Comparison of ENCODE assay signal across 7 mouse cellular contexts in genomic region chr9:43743647-43744137, GRCm38 (mm10). TPM values are rescaled to one million over a fixed set of nuclear protein-coding genes. Genes with fewer than 3 reads are reported as not detected.
DNase-seq lines count a peak whose midpoint lies in the region; ATAC-seq and TF ChIP-seq lines count a peak whose summit lies in the region.

Nectin1 (plus strand) TSS chr9:43743984.

- H3K4me1 ChIP-seq in embryonic facial prominence, embryonic 12.5 days = peaks cover 35% of the 10 kb centered on the region
- H3K4me1 ChIP-seq in limb, embryonic 13.5 days = peaks cover 41% of the 10 kb centered on the region
- peaks cover 27% of the 10 kb centered on the region for H3K4me1 ChIP-seq in midbrain, embryonic 16.5 days (ENCODE audit: control insufficient read depth, insufficient read depth, low read length)
- H3K4me1 ChIP-seq in spleen, adult 2 months (ENCODE audit: control insufficient read depth, insufficient read depth, insufficient read length) = peaks cover 7% of the 10 kb centered on the region; the same call in 1 of the 2 replicates

- no peaks in the 10 kb centered on the region for H3K9me3 ChIP-seq in embryonic facial prominence, embryonic 12.5 days
- no peaks in the 10 kb centered on the region for H3K9me3 ChIP-seq in limb, embryonic 13.5 days
- no peaks in the 10 kb centered on the region for H3K9me3 ChIP-seq in midbrain, embryonic 16.5 days (replicated peaks; ENCODE audit: control insufficient read depth, low read length, poor library complexity, severe bottlenecking)

- H3K4me3 ChIP-seq in embryonic facial prominence, embryonic 12.5 days = peak within 1 kb of the TSS; percentile 86
- H3K4me3 ChIP-seq in limb, embryonic 13.5 days = peak within 1 kb of the TSS; percentile 81
- H3K4me3 ChIP-seq in midbrain, embryonic 16.5 days (ENCODE audit: low read depth, low read length) = peak within 1 kb of the TSS; percentile 89
- peak within 1 kb of the TSS; percentile 75 for H3K4me3 ChIP-seq in spleen, adult 2 months (ENCODE audit: extremely low read depth, insufficient read depth, insufficient read length)

- under 1% methylated on average over 46 of the region's 51 CpGs for WGBS in embryonic facial prominence, embryonic 12.5 days
- under 1% methylated on average over 47 of the region's 51 CpGs for WGBS in limb, embryonic 13.5 days
- under 1% methylated on average over 50 of the region's 51 CpGs for WGBS in midbrain, embryonic 16.5 days
- WGBS in spleen, adult 2 months = under 1% methylated on average over 51 of the region's 51 CpGs

- peak within 1 kb of the TSS; percentile 96 for H3K27ac ChIP-seq in embryonic facial prominence, embryonic 12.5 days
- H3K27ac ChIP-seq in limb, embryonic 13.5 days = peak within 1 kb of the TSS; percentile 92
- H3K27ac ChIP-seq in midbrain, embryonic 16.5 days (ENCODE audit: low read length) = peak within 1 kb of the TSS; percentile 94
- H3K27ac ChIP-seq in spleen, adult 2 months (ENCODE audit: insufficient read depth, low read length) = peak within 1 kb of the TSS; percentile 61; the same call in 1 of the 2 replicates

- no peaks in the 10 kb centered on the region; the same call in 1 of the 2 replicates for H3K27me3 ChIP-seq in embryonic facial prominence, embryonic 12.5 days
- peaks cover 36% of the 10 kb centered on the region for H3K27me3 ChIP-seq in limb, embryonic 13.5 days
- 0 out of 2 replicates have a peak, but pooled peaks cover 4% of the 10 kb centered on the region for H3K27me3 ChIP-seq in midbrain, embryonic 16.5 days (ENCODE audit: control insufficient read depth, insufficient read depth, low read depth, low read length)
- H3K27me3 ChIP-seq in spleen, adult 2 months (ENCODE audit: control insufficient read depth, insufficient read depth, low read length) = peaks cover 24% of the 10 kb centered on the region

- peak; percentile 92 to 95 for DNase-seq in adrenal gland, postnatal 36 days
- DNase-seq in heart, adult 9 months (ENCODE audit: low spot score in 2 of 2) = peak; percentile 86 to 87
- peak; percentile 88 for DNase-seq in kidney, adult 9 months
- DNase-seq in spleen, adult 2 months (ENCODE audit: low read depth in 1 of 2, low spot score in 2 of 2) = peak; percentile 46 to 62

- H3K4me2 ChIP-seq in embryonic facial prominence, embryonic 12.5 days (replicated peaks) = peak within 1 kb of the TSS; percentile 90
- H3K4me2 ChIP-seq in limb, embryonic 13.5 days (replicated peaks) = peak within 1 kb of the TSS; percentile 98
- peak within 1 kb of the TSS; percentile 89 for H3K4me2 ChIP-seq in midbrain, embryonic 16.5 days (ENCODE audit: low read length)

- peak; percentile 85 for TF ChIP-seq CTCF in spleen, adult 2 months (IDR thresholded peaks at IDR 0.05; ENCODE audit: extremely low read depth, insufficient read depth, insufficient read length, insufficient replicate concordance)

- peak within 1 kb of the TSS; percentile 91 for H3K9ac ChIP-seq in embryonic facial prominence, embryonic 12.5 days
- peak within 1 kb of the TSS; percentile 91 for H3K9ac ChIP-seq in limb, embryonic 13.5 days
- peak within 1 kb of the TSS; percentile 96 for H3K9ac ChIP-seq in midbrain, embryonic 16.5 days (ENCODE audit: low read depth, low read length)

- peak; percentile 84 for ATAC-seq in embryonic facial prominence, embryonic 12.5 days (ENCODE audit: insufficient number of reproducible peaks, insufficient read depth, low FRiP score, low TSS enrichment)
- peak; percentile 92 for ATAC-seq in limb, embryonic 13.5 days (ENCODE audit: low FRiP score, low read depth)
- ATAC-seq in midbrain, embryonic 16.5 days = peak; percentile 92

- no peaks in the 10 kb centered on the region for H3K36me3 ChIP-seq in embryonic facial prominence, embryonic 12.5 days
- H3K36me3 ChIP-seq in limb, embryonic 13.5 days = no peaks in the 10 kb centered on the region
- no peaks in the 10 kb centered on the region for H3K36me3 ChIP-seq in midbrain, embryonic 16.5 days (ENCODE audit: control insufficient read depth, insufficient read depth, low read length)
- no peaks in the 10 kb centered on the region for H3K36me3 ChIP-seq in spleen, adult 2 months (ENCODE audit: control insufficient read depth, insufficient read depth, low read length)

- TF ChIP-seq POLR2A in spleen, adult 2 months (IDR thresholded peaks at IDR 0.05; ENCODE audit: low read depth, low read length) = 0 out of 2 replicates have a peak, but pooled peaks have one; percentile 17

RNA-seq across cellular contexts. Expression of gene Nectin1, which starts in this region (rescaled TPM):
- total RNA-seq in adrenal gland, postnatal 36 days (2021) = 10 to 100 TPM; 25.1 to 37.1 TPM
- polyA plus RNA-seq in embryonic facial prominence, embryonic 12.5 days (2016; fragmentation: Nextera tagmentation; extraction: Ambion mirVana) = 8.3 and 9.0 TPM in 2 replicates
- 6.5 and 6.6 TPM in 2 replicates for polyA plus RNA-seq in limb, embryonic 13.5 days (2015; fragmentation: Nextera tagmentation; extraction: Ambion mirVana)
- polyA plus RNA-seq in midbrain, embryonic 16.5 days (2015; fragmentation: Nextera tagmentation; extraction: Ambion mirVana) = 13.2 and 13.4 TPM in 2 replicates
- 5.1 and 5.6 TPM in 2 replicates for polyA plus RNA-seq in spleen, adult 2 months (2012; rRNA removed)

Comparison
In these comparisons a context has a peak if more than half of its experiments do, and no peak if none do; other contexts are left out.
1. Peak in every context shown above with its lines: DNase-seq, ATAC-seq, H3K4me3 ChIP-seq and H3K27ac ChIP-seq.